Mouse (Mus musculus): ENCODE measurements around the gene Rhbg. TPM values are rescaled to one million over a fixed set of nuclear protein-coding genes. Genes with fewer than 3 reads are reported as not detected.

The Rhbg gene
- polyA plus RNA-seq, 1 experiment from 2014 or later: 16.3 TPM

- ATAC-seq (replicated peaks; ENCODE audit: low FRiP score) (no peak), DNase-seq (ENCODE audit: low spot score) (no peak)
- Histone ChIP-seq H3K4me1 (replicated peaks; ENCODE audit: control insufficient read depth, insufficient read depth, low read length) (peaks cover 5% of the 10 kb centered on the region; the same call in 1 of the 2 replicates), H3K4me2 (no peak overlapping the region), H3K27ac (ENCODE audit: low read depth, low read length) (no peak overlapping the region), H3K9ac (ENCODE audit: low read depth, low read length) (no peak overlapping the region), H3K4me3 (ENCODE audit: low read depth, low read length) (no peak overlapping the region), H3K27me3 (replicated peaks; ENCODE audit: control insufficient read depth, insufficient read depth, low read length) (peaks cover 98% of the 10 kb centered on the region), H3K36me3 (ENCODE audit: control insufficient read depth, insufficient read depth, low read length) (no peaks in the 10 kb centered on the region), H3K9me3 (ENCODE audit: control insufficient read depth, low read length) (no peaks in the 10 kb centered on the region)
- 5% methylated on average over 2 of the region's 2 CpGs for WGBS
Measured at GRCm38 (mm10) chr3:88213019-88213418, 41.5 kb downstream of the Rhbg start.

- no peak overlapping the region for H3K4me2 ChIP-seq
- no peak overlapping the region for H3K27ac ChIP-seq (ENCODE audit: low read depth, low read length)
- no peaks in the 10 kb centered on the region for H3K9me3 ChIP-seq (ENCODE audit: control insufficient read depth, low read length)
- H3K4me3 ChIP-seq (ENCODE audit: low read depth, low read length): no peak overlapping the region
- H3K9ac ChIP-seq (ENCODE audit: low read depth, low read length): no peak overlapping the region
- H3K4me1 ChIP-seq (replicated peaks; ENCODE audit: control insufficient read depth, insufficient read depth, low read length): peaks cover 5% of the 10 kb centered on the region; the same call in 1 of the 2 replicates
- no peak for DNase-seq (ENCODE audit: low spot score)
- H3K27me3 ChIP-seq (replicated peaks; ENCODE audit: control insufficient read depth, insufficient read depth, low read length): peaks cover 99% of the 10 kb centered on the region
- H3K36me3 ChIP-seq (ENCODE audit: control insufficient read depth, insufficient read depth, low read length): no peaks in the 10 kb centered on the region
- no peak for ATAC-seq (replicated peaks; ENCODE audit: low FRiP score)
- 7% methylated on average over 1 of the region's 1 CpGs for WGBS
Measured at GRCm38 (mm10) chr3:88212356-88212755, 42.2 kb downstream of the Rhbg start.

GRCm38 (mm10) chr3:88210918-88211317 lies 43.6 kb downstream of the Rhbg start:
- Histone ChIP-seq H3K36me3 (ENCODE audit: control insufficient read depth, insufficient read depth, low read length) (no peaks in the 10 kb centered on the region), H3K27me3 (replicated peaks; ENCODE audit: control insufficient read depth, insufficient read depth, low read length) (peaks cover 99% of the 10 kb centered on the region), H3K4me1 (replicated peaks; ENCODE audit: control insufficient read depth, insufficient read depth, low read length) (peaks cover 5% of the 10 kb centered on the region; the same call in 1 of the 2 replicates), H3K4me3 (ENCODE audit: low read depth, low read length) (no peak overlapping the region), H3K27ac (ENCODE audit: low read depth, low read length) (no peak overlapping the region), H3K9ac (ENCODE audit: low read depth, low read length) (no peak overlapping the region), H3K4me2 (no peak overlapping the region), H3K9me3 (ENCODE audit: control insufficient read depth, low read length) (no peaks in the 10 kb centered on the region)
- no peak for ATAC-seq (replicated peaks; ENCODE audit: low FRiP score)
- DNase-seq (ENCODE audit: low spot score): no peak
- WGBS: 15% methylated on average over 2 of the region's 2 CpGs

GRCm38 (mm10) chr3:88210121-88210520 lies 44.4 kb downstream of the Rhbg start:
- peaks cover 99% of the 10 kb centered on the region for H3K27me3 ChIP-seq (replicated peaks; ENCODE audit: control insufficient read depth, insufficient read depth, low read length)
- H3K9ac ChIP-seq (ENCODE audit: low read depth, low read length): no peak overlapping the region
- H3K4me3 ChIP-seq (ENCODE audit: low read depth, low read length): no peak overlapping the region
- no peak for ATAC-seq (replicated peaks; ENCODE audit: low FRiP score)
- H3K36me3 ChIP-seq (ENCODE audit: control insufficient read depth, insufficient read depth, low read length): no peaks in the 10 kb centered on the region
- WGBS: 37% methylated on average over 2 of the region's 2 CpGs
- no peak overlapping the region for H3K4me2 ChIP-seq
- no peak overlapping the region for H3K27ac ChIP-seq (ENCODE audit: low read depth, low read length)
- peaks cover 1% of the 10 kb centered on the region; the same call in 1 of the 2 replicates for H3K4me1 ChIP-seq (replicated peaks; ENCODE audit: control insufficient read depth, insufficient read depth, low read length)
- no peak for DNase-seq (ENCODE audit: low spot score)
- no peaks in the 10 kb centered on the region for H3K9me3 ChIP-seq (ENCODE audit: control insufficient read depth, low read length)

GRCm38 (mm10) chr3:88209306-88209705 lies 45.2 kb downstream of the Rhbg start:
- no peaks in the 10 kb centered on the region for H3K4me1 ChIP-seq (replicated peaks; ENCODE audit: control insufficient read depth, insufficient read depth, low read length)
- no peak overlapping the region for H3K4me2 ChIP-seq
- 3% methylated on average over 6 of the region's 6 CpGs for WGBS
- H3K9me3 ChIP-seq (ENCODE audit: control insufficient read depth, low read length): no peaks in the 10 kb centered on the region
- no peak overlapping the region for H3K4me3 ChIP-seq (ENCODE audit: low read depth, low read length)
- ATAC-seq (replicated peaks; ENCODE audit: low FRiP score) (no peak), DNase-seq (ENCODE audit: low spot score) (no peak)
- no peak overlapping the region for H3K9ac ChIP-seq (ENCODE audit: low read depth, low read length)
- no peaks in the 10 kb centered on the region for H3K36me3 ChIP-seq (ENCODE audit: control insufficient read depth, insufficient read depth, low read length)
- peaks cover 99% of the 10 kb centered on the region for H3K27me3 ChIP-seq (replicated peaks; ENCODE audit: control insufficient read depth, insufficient read depth, low read length)
- no peak overlapping the region for H3K27ac ChIP-seq (ENCODE audit: low read depth, low read length)

- 9% methylated on average over 3 of the region's 3 CpGs for WGBS
- Histone ChIP-seq H3K36me3 (ENCODE audit: control insufficient read depth, insufficient read depth, low read length) (no peaks in the 10 kb centered on the region), H3K27me3 (replicated peaks; ENCODE audit: control insufficient read depth, insufficient read depth, low read length) (peaks cover 99% of the 10 kb centered on the region), H3K9me3 (ENCODE audit: control insufficient read depth, low read length) (no peaks in the 10 kb centered on the region), H3K4me2 (no peak overlapping the region), H3K4me3 (ENCODE audit: low read depth, low read length) (no peak overlapping the region), H3K9ac (ENCODE audit: low read depth, low read length) (no peak overlapping the region), H3K27ac (ENCODE audit: low read depth, low read length) (no peak overlapping the region), H3K4me1 (replicated peaks; ENCODE audit: control insufficient read depth, insufficient read depth, low read length) (no peaks in the 10 kb centered on the region)
- ATAC-seq (replicated peaks; ENCODE audit: low FRiP score) (no peak), DNase-seq (ENCODE audit: low spot score) (no peak)
Measured at GRCm38 (mm10) chr3:88208226-88208720, 46.2 kb downstream of the Rhbg start.

- ATAC-seq (replicated peaks; ENCODE audit: low FRiP score) (no peak), DNase-seq (ENCODE audit: low spot score) (no peak)
- Histone ChIP-seq H3K36me3 (ENCODE audit: control insufficient read depth, insufficient read depth, low read length) (no peaks in the 10 kb centered on the region), H3K9ac (ENCODE audit: low read depth, low read length) (no peak overlapping the region), H3K27me3 (replicated peaks; ENCODE audit: control insufficient read depth, insufficient read depth, low read length) (peaks cover 100% of the 10 kb centered on the region), H3K4me1 (replicated peaks; ENCODE audit: control insufficient read depth, insufficient read depth, low read length) (no peaks in the 10 kb centered on the region), H3K4me3 (ENCODE audit: low read depth, low read length) (no peak overlapping the region), H3K4me2 (no peak overlapping the region), H3K27ac (ENCODE audit: low read depth, low read length) (no peak overlapping the region), H3K9me3 (ENCODE audit: control insufficient read depth, low read length) (no peaks in the 10 kb centered on the region)
- 7% methylated on average over 15 of the region's 15 CpGs for WGBS
Measured at GRCm38 (mm10) chr3:88207451-88208100, 46.9 kb downstream of the Rhbg start.

GRCm38 (mm10) chr3:88206901-88207371 lies 47.6 kb downstream of the Rhbg start:
- DNase-seq (ENCODE audit: low spot score) (no peak), ATAC-seq (replicated peaks; ENCODE audit: low FRiP score) (no peak)
- Histone ChIP-seq H3K9me3 (ENCODE audit: control insufficient read depth, low read length) (no peaks in the 10 kb centered on the region), H3K36me3 (ENCODE audit: control insufficient read depth, insufficient read depth, low read length) (no peaks in the 10 kb centered on the region), H3K4me2 (no peak overlapping the region), H3K27me3 (replicated peaks; ENCODE audit: control insufficient read depth, insufficient read depth, low read length) (peaks cover 100% of the 10 kb centered on the region), H3K27ac (ENCODE audit: low read depth, low read length) (no peak overlapping the region), H3K9ac (ENCODE audit: low read depth, low read length) (no peak overlapping the region), H3K4me1 (replicated peaks; ENCODE audit: control insufficient read depth, insufficient read depth, low read length) (no peaks in the 10 kb centered on the region), H3K4me3 (ENCODE audit: low read depth, low read length) (no peak overlapping the region)
- 4% methylated on average over 14 of the region's 14 CpGs for WGBS

- Histone ChIP-seq H3K27ac (ENCODE audit: low read depth, low read length) (no peak overlapping the region), H3K27me3 (replicated peaks; ENCODE audit: control insufficient read depth, insufficient read depth, low read length) (peaks cover 100% of the 10 kb centered on the region), H3K9me3 (ENCODE audit: control insufficient read depth, low read length) (no peaks in the 10 kb centered on the region), H3K4me2 (no peak overlapping the region), H3K9ac (ENCODE audit: low read depth, low read length) (no peak overlapping the region), H3K4me1 (replicated peaks; ENCODE audit: control insufficient read depth, insufficient read depth, low read length) (no peaks in the 10 kb centered on the region), H3K4me3 (ENCODE audit: low read depth, low read length) (no peak overlapping the region), H3K36me3 (ENCODE audit: control insufficient read depth, insufficient read depth, low read length) (no peaks in the 10 kb centered on the region)
- ATAC-seq (replicated peaks; ENCODE audit: low FRiP score): no peak
- WGBS: 3% methylated on average over 3 of the region's 3 CpGs
- DNase-seq (ENCODE audit: low spot score): no peak
Measured at GRCm38 (mm10) chr3:88206500-88206899, 48.0 kb downstream of the Rhbg start.
